9 mouse cellular contexts compared by ENCODE assay signal in the genomic region with DNA sequence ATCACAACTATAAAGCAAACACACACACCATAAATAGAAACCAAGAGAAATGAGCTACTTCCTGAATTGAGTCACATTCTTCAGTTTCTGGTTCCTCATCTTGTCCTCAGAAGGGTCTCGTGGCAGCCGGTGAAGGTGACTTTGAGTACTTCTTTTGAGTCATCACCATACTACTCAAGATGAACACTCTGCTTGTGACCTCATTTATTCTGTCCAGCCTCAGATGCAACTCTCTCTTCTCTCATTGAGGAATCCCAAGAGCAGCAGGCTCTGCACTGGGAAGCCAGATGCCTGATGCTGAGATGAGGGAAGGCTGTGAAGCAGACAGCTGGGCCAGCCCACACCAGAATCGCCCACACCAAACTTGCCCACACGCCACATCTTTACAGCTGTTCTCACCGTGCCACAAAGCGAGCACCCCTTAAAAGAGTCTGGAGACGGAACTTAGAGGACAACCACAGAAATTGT. TPM values are rescaled to one million over a fixed set of nuclear protein-coding genes. Genes with fewer than 3 reads are reported as not detected.
A peak's percentile ranks its signal among the peaks of the same experiment; 100 is the strongest.
DNase-seq lines count a peak whose midpoint lies in the region; ATAC-seq and TF ChIP-seq lines count a peak whose summit lies in the region.
"Had no signal": no experiment of that assay in that cellular context is flagged by ENCODE, and none has a peak within 500 bp of the region (broad histone marks: within the 10 kb centered on the region; RNA-seq: fewer than 3 reads in every experiment).

No protein-coding gene starts in this region.

- H3K36me3 ChIP-seq in heart, embryonic 13.5 days = no peaks in the 10 kb centered on the region
- no peaks in the 10 kb centered on the region for H3K36me3 ChIP-seq in heart, embryonic 11.5 days (ENCODE audit: control insufficient read depth, insufficient read depth, low read length)
- H3K36me3 ChIP-seq in limb, embryonic 10.5 days = peaks cover 11% of the 10 kb centered on the region
- no peaks in the 10 kb centered on the region; the same call in none of the 2 replicates for H3K36me3 ChIP-seq in spleen, adult 2 months (ENCODE audit: control insufficient read depth, insufficient read depth, low read length)

- H3K4me1 ChIP-seq in heart, embryonic 13.5 days = peaks cover 87% of the 10 kb centered on the region
- peaks cover 49% of the 10 kb centered on the region for H3K4me1 ChIP-seq in heart, embryonic 11.5 days (ENCODE audit: control insufficient read depth, insufficient read depth, low read length)
- peaks cover 26% of the 10 kb centered on the region for H3K4me1 ChIP-seq in brown adipose tissue, adult 24 weeks (ENCODE audit: control insufficient read depth, insufficient read depth, insufficient read length, low read length)
- H3K4me1 ChIP-seq in limb, embryonic 10.5 days = peaks cover 59% of the 10 kb centered on the region
- peaks cover 38% of the 10 kb centered on the region; the same call in 1 of the 2 replicates for H3K4me1 ChIP-seq in spleen, adult 2 months (ENCODE audit: control insufficient read depth, insufficient read depth, insufficient read length)

- no peak for TF ChIP-seq CTCF in spleen, adult 2 months (IDR thresholded peaks at IDR 0.05; ENCODE audit: extremely low read depth, insufficient read depth, insufficient read length, insufficient replicate concordance)

- peak; percentile 36 for DNase-seq in 3134 (ENCODE audit: extremely low read depth, insufficient read length, low spot score)
- no peak for DNase-seq in limb, embryonic 10.5 days (ENCODE audit: low spot score)
- peak; percentile 56 to 87 for DNase-seq in spleen, adult 2 months (ENCODE audit: low read depth in 1 of 2, low spot score in 2 of 2)
- DNase-seq in adrenal gland, postnatal 36 days = no peak

- TF ChIP-seq POLR2A in spleen, adult 2 months (IDR thresholded peaks at IDR 0.05; ENCODE audit: low read depth, low read length) = no peak

- H3K4me2 ChIP-seq in heart, embryonic 13.5 days = 0 out of 2 replicates have a peak overlapping the region, but pooled peaks have one; percentile 54
- no peak overlapping the region for H3K4me2 ChIP-seq in heart, embryonic 11.5 days
- H3K4me2 ChIP-seq: liver, embryonic 15.5 days had no signal

- H3K9ac ChIP-seq in heart, embryonic 13.5 days = peak overlapping the region; percentile 58; the same call in 1 of the 2 replicates
- H3K9ac ChIP-seq in heart, embryonic 11.5 days (ENCODE audit: low read depth, low read length) = no peak overlapping the region
- H3K9ac ChIP-seq: liver, embryonic 15.5 days had no signal

- WGBS in heart, embryonic 13.5 days = 75% methylated on average over 7 of the region's 7 CpGs
- 79% methylated on average over 7 of the region's 7 CpGs for WGBS in heart, embryonic 11.5 days (ENCODE audit: insufficient replicate concordance)
- 79% methylated on average over 7 of the region's 7 CpGs for WGBS in limb, embryonic 10.5 days
- WGBS in spleen, adult 2 months = 10% methylated on average over 7 of the region's 7 CpGs

- ATAC-seq in heart, embryonic 13.5 days (ENCODE audit: extremely low read depth, insufficient number of reproducible peaks, low FRiP score, low TSS enrichment) = no peak
- no peak for ATAC-seq in heart, embryonic 11.5 days (replicated peaks; ENCODE audit: insufficient number of reproducible peaks, low FRiP score, low TSS enrichment)
- ATAC-seq in megakaryocyte-erythroid progenitor cell, adult 5-6 weeks (replicated peaks; ENCODE audit: low FRiP score, low TSS enrichment, poor library complexity, severe bottlenecking) = no peak

- H3K4me3 ChIP-seq in heart, embryonic 13.5 days = no peak overlapping the region
- no peak overlapping the region for H3K4me3 ChIP-seq in heart, embryonic 11.5 days (ENCODE audit: low read depth, low read length)
- H3K4me3 ChIP-seq in brown adipose tissue, adult 24 weeks (ENCODE audit: insufficient read depth, low read depth, low read length) = no peak overlapping the region
- H3K4me3 ChIP-seq in limb, embryonic 10.5 days = no peak overlapping the region
- H3K4me3 ChIP-seq in spleen, adult 2 months (ENCODE audit: extremely low read depth, insufficient read depth, insufficient read length) = no peak overlapping the region
- H3K4me3 ChIP-seq: liver, embryonic 15.5 days had no signal

- H3K27ac ChIP-seq in heart, embryonic 13.5 days (replicated peaks) = peak overlapping the region; percentile 95
- H3K27ac ChIP-seq in heart, embryonic 11.5 days (ENCODE audit: low read depth, low read length) = no peak overlapping the region
- H3K27ac ChIP-seq in brown adipose tissue, adult 24 weeks (replicated peaks; ENCODE audit: low read depth, low read length) = peak overlapping the region; percentile 24
- peak overlapping the region; percentile 84 for H3K27ac ChIP-seq in limb, embryonic 10.5 days
- peak overlapping the region; percentile 91 for H3K27ac ChIP-seq in spleen, adult 2 months (ENCODE audit: insufficient read depth, low read length)
- H3K27ac ChIP-seq: liver, embryonic 15.5 days had no signal

- H3K27me3 ChIP-seq in heart, embryonic 13.5 days (replicated peaks) = no peaks in the 10 kb centered on the region
- no peaks in the 10 kb centered on the region for H3K27me3 ChIP-seq in heart, embryonic 11.5 days (ENCODE audit: control insufficient read depth, insufficient read depth, low read length)
- H3K27me3 ChIP-seq in limb, embryonic 10.5 days (ENCODE audit: low read depth, poor library complexity, severe bottlenecking) = no peaks in the 10 kb centered on the region
- no peaks in the 10 kb centered on the region for H3K27me3 ChIP-seq in spleen, adult 2 months (ENCODE audit: control insufficient read depth, insufficient read depth, low read length)

- no peaks in the 10 kb centered on the region for H3K9me3 ChIP-seq in heart, embryonic 13.5 days
- no peaks in the 10 kb centered on the region for H3K9me3 ChIP-seq in heart, embryonic 11.5 days (replicated peaks; ENCODE audit: control insufficient read depth, low read length)
- H3K9me3 ChIP-seq in limb, embryonic 10.5 days (replicated peaks) = no peaks in the 10 kb centered on the region
- H3K9me3 ChIP-seq: liver, embryonic 15.5 days had no signal

RNA-seq across cellular contexts. Expression of a gene that starts 8.0 kb away (rescaled TPM):
- polyA plus RNA-seq in heart, embryonic 13.5 days (2015; fragmentation: Nextera tagmentation; extraction: Ambion mirVana) = 3.6 and 3.8 TPM in 2 replicates
- polyA plus RNA-seq in heart, embryonic 11.5 days (2014; fragmentation: Nextera tagmentation; extraction: Ambion mirVana) = 7.3 and 7.7 TPM in 2 replicates
- polyA plus RNA-seq in brown adipose tissue, adult 24 weeks (2012; ENCODE audit: insufficient read depth, insufficient read length, missing spikeins) = 3.2 and 5.6 TPM in 2 replicates
- 4.5 and 6.9 TPM in 2 replicates for polyA plus RNA-seq in limb, embryonic 10.5 days (2016; fragmentation: Nextera tagmentation; extraction: Ambion mirVana)
- polyA plus RNA-seq in spleen, adult 2 months (2012; rRNA removed) = 47.7 and 82.0 TPM in 2 replicates
- total RNA-seq in megakaryocyte-erythroid progenitor cell, adult 5-6 weeks (2014; fragmentation: Nextera tagmentation) = 5.7 and 7.1 TPM in 2 replicates
- 7.5 and 12.7 TPM in 2 replicates for total RNA-seq in megakaryocyte-erythroid progenitor cell, adult 5-6 weeks (2017)
- 10 to 100 TPM in 1 of 2 experiments, 1 to 10 TPM in 1; 6.1 to 10.4 TPM for total RNA-seq in adrenal gland, postnatal 36 days (2021)

RNA-seq across cellular contexts. Expression of a gene that starts 55.2 kb away (rescaled TPM):
- polyA plus RNA-seq in heart, embryonic 13.5 days (2015; fragmentation: Nextera tagmentation; extraction: Ambion mirVana) = 4.3 and 5.2 TPM in 2 replicates
- 2.3 and 3.8 TPM in 2 replicates for polyA plus RNA-seq in heart, embryonic 11.5 days (2014; fragmentation: Nextera tagmentation; extraction: Ambion mirVana)
- polyA plus RNA-seq in brown adipose tissue, adult 24 weeks (2012; ENCODE audit: insufficient read depth, insufficient read length, missing spikeins) = 11.6 and 19.3 TPM in 2 replicates
- polyA plus RNA-seq in limb, embryonic 10.5 days (2016; fragmentation: Nextera tagmentation; extraction: Ambion mirVana) = 0.62 and 1.5 TPM in 2 replicates
- 1.7 and 2.2 TPM in 2 replicates for polyA plus RNA-seq in spleen, adult 2 months (2012; rRNA removed)
- total RNA-seq in megakaryocyte-erythroid progenitor cell, adult 5-6 weeks (2014; fragmentation: Nextera tagmentation) = 6.1 and 7.8 TPM in 2 replicates
- 6.2 and 7.7 TPM in 2 replicates for total RNA-seq in megakaryocyte-erythroid progenitor cell, adult 5-6 weeks (2017)
- total RNA-seq in adrenal gland, postnatal 36 days (2021) = 10 to 100 TPM; 20.2 to 27.0 TPM

Comparison
In these comparisons a context has a peak if more than half of its experiments do, and no peak if none do; other contexts are left out.
1. DNase-seq: peak in 3134 (single experiment) and spleen, adult 2 months (2 of 2); none in limb, embryonic 10.5 days (single experiment) and adrenal gland, postnatal 36 days (0 of 2).